Mouse (Mus musculus) liver, postnatal 0 days (tissue): Measurements from ENCODE around the gene Col17a1.

Source experiments
- CTCF ChIP-seq: sonication (generic); IDR thresholded peaks from 2 replicates; pipeline ENCODE4 v1.5.1; 2016; ENCODE audit warnings: antibody characterized with exemption, low read depth
- EP300 ChIP-seq: IDR thresholded peaks from 2 replicates; pipeline ENCODE4 v1.6.1; 2016; ENCODE audit warnings: antibody characterized with exemption, low read depth, mild to moderate bottlenecking

GRCm38 (mm10) chr19:47629068-47629467, 62.8 kb downstream of the Col17a1 start:
- TF ChIP-seq CTCF (no peak), EP300 (no peak)
